Mouse (Mus musculus) right cerebral cortex, adult 2 months (tissue): Measurements from ENCODE around the gene Vps4a.

Experiments used
- DNase-seq, 2 experiments: peaks; one replicate each; pipeline ENCODE4 v3.0.0; 2021 to 2022; ENCODE audit warnings: low spot score in 2 of 2

Gene Vps4a

GRCm38 (mm10) chr8:107048061-107048941, 17.3 kb downstream of the Vps4a start, which contains the start of gene Pdf:
Pdf (minus strand) TSS chr8:107048614.
- peak; percentile 86 for DNase-seq

- no peak for DNase-seq
These were observed 18.5 kb downstream of the Vps4a start for GRCm38 (mm10) chr8:107049480-107049879.

GRCm38 (mm10) chr8:107052046-107052445, 21.0 kb downstream of the Vps4a start:
- DNase-seq: no peak

- DNase-seq: peak; percentile 96
These were observed 25.3 kb downstream of the Vps4a start, which contains the start of the genes Cog8 and Nip7 for GRCm38 (mm10) chr8:107056076-107056972. Cog8 (minus strand) TSS chr8:107056689. Nip7 (plus strand) TSS chr8:107056877.

- no peak for DNase-seq
These were observed 25.9 kb downstream of the Vps4a start for GRCm38 (mm10) chr8:107056973-107057369.

- no peak for DNase-seq
These were observed 31.6 kb downstream of the Vps4a start for GRCm38 (mm10) chr8:107062613-107063012.

- DNase-seq: no peak
These were observed 34.8 kb downstream of the Vps4a start, which contains the start of gene Tmed6 for GRCm38 (mm10) chr8:107065511-107066496. Tmed6 (minus strand) TSS chr8:107065644.

GRCm38 (mm10) chr8:107073706-107074105, 42.7 kb downstream of the Vps4a start:
- no peak for DNase-seq

GRCm38 (mm10) chr8:107074128-107074527, 43.1 kb downstream of the Vps4a start:
- no peak for DNase-seq

GRCm38 (mm10) chr8:107076239-107076888, 45.3 kb downstream of the Vps4a start:
- DNase-seq: no peak

GRCm38 (mm10) chr8:107085358-107085757, 54.3 kb downstream of the Vps4a start:
- no peak for DNase-seq

GRCm38 (mm10) chr8:107086018-107086417, 55.0 kb downstream of the Vps4a start:
- DNase-seq: no peak

- no peak for DNase-seq
These were observed 57.6 kb downstream of the Vps4a start for GRCm38 (mm10) chr8:107088526-107089063.

- no peak for DNase-seq
These were observed 59.5 kb downstream of the Vps4a start for GRCm38 (mm10) chr8:107090531-107090930.
